Mouse (Mus musculus): ENCODE measurements around the gene Cdc42ep2.
A peak's percentile ranks its signal among the peaks of the same experiment; 100 is the strongest.

Cdc42ep2 gene

GRCm38 (mm10) chr19:5924713-5925093, at the start of gene Cdc42ep2:
Cdc42ep2 (minus strand) TSS chr19:5924816.
- peak; percentile 94 for DNase-seq (ENCODE audit: low read depth, low spot score)

DNA sequence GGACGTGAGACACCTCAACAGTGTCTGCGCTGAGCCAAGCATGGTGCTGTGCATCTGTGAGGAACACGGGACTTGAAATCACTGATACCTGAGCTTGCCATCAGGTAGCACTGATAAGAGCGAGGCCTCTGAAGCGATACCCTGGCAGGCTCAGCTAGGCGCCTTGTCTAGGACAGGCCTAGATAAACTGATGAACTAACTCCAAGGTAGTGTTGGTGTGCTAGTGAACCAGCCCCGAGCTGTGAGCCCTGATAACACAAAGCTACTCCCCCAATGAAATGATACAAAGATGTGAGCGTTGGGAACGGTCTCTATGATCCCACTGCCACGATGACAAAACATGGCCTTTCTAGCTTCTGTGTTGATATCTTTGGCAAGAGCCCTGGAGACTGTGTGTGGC, 43.0 kb upstream of the Cdc42ep2 start:
- DNase-seq (ENCODE audit: low read depth, low spot score) = no peak

DNA sequence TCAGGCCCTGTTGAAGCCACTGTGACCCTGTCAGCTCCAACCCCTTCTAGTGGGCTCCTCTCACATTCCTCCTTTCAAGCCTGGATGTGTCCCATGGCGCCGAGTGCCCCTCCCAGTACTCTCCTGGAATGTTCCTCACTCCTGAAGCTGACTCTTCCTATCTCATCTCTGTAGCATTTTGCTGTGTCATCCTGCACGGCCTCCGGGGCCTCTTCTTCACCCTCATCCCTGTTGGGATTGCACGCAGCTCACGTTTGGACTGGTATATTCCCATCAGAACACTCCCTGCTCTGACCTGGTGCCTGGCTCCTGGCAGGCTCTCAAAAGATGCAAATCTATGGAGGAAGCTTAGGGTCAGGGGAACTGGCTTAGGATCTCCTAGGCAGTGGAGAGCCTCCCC, 42.2 kb upstream of the Cdc42ep2 start:
- DNase-seq (ENCODE audit: low read depth, low spot score) = no peak

DNA sequence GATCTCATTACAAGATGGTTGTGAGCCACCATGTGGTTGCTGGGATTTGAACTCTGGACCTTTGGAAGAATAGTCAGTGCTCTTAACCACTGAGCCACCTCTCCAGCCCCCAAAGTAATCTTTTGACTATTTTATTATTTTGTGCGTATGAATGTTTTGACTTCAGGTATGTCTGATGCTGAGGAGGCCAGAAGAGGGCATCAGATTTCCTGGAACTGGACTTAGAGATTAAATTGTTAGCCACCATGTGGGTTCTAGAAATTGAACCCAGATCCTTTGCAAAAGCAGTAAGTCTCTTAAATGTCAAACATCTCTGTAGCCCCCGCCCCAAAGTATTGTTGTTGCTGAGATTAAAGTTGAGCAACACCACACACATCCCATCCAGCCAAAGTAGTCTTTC, 41.3 kb upstream of the Cdc42ep2 start:
- peak; percentile 13 for DNase-seq (ENCODE audit: low read depth, low spot score)

- peak; percentile 87 for DNase-seq (ENCODE audit: low read depth, low spot score)
Observed at GRCm38 (mm10) chr19:5965280-5965679, 40.7 kb upstream of the Cdc42ep2 start.

GRCm38 (mm10) chr19:5964804-5965203, 40.2 kb upstream of the Cdc42ep2 start:
- DNase-seq (ENCODE audit: low read depth, low spot score) = no peak

GRCm38 (mm10) chr19:5963883-5964562, 39.4 kb upstream of the Cdc42ep2 start, which contains the start of gene Pola2:
Pola2 (minus strand) TSS chr19:5964202.
- DNase-seq (ENCODE audit: low read depth, low spot score) = peak; percentile 95

- peak; percentile 24 for DNase-seq (ENCODE audit: low read depth, low spot score)
Observed at GRCm38 (mm10) chr19:5962651-5963050, 38.0 kb upstream of the Cdc42ep2 start.

DNA sequence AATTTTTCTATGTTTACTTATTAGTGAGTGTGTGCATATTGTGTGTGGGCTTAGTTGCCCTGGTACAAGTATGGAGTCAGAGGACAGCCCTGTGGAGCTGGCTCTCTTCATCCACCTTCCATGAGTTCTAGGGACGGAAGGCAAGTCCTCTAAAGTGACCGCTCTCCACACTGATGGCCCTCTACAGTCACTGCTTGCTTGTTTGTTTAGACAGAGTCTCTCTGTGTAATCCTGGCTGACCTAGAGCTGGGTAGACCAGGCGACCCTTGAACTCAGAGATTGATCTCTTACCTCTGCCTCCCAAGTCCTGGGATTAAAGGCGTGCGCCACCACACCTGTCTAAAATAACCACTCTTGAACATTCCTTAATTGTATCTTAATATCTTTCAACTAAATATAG, 32.8 kb upstream of the Cdc42ep2 start:
- DNase-seq (ENCODE audit: low read depth, low spot score) = no peak

GRCm38 (mm10) chr19:5956685-5957084, 32.1 kb upstream of the Cdc42ep2 start:
- DNase-seq (ENCODE audit: low read depth, low spot score) = peak; percentile 65

GRCm38 (mm10) chr19:5955704-5956670, 31.4 kb upstream of the Cdc42ep2 start:
- DNase-seq (ENCODE audit: low read depth, low spot score) = no peak

GRCm38 (mm10) chr19:5954936-5955335, 30.3 kb upstream of the Cdc42ep2 start:
- DNase-seq (ENCODE audit: low read depth, low spot score) = no peak

DNA sequence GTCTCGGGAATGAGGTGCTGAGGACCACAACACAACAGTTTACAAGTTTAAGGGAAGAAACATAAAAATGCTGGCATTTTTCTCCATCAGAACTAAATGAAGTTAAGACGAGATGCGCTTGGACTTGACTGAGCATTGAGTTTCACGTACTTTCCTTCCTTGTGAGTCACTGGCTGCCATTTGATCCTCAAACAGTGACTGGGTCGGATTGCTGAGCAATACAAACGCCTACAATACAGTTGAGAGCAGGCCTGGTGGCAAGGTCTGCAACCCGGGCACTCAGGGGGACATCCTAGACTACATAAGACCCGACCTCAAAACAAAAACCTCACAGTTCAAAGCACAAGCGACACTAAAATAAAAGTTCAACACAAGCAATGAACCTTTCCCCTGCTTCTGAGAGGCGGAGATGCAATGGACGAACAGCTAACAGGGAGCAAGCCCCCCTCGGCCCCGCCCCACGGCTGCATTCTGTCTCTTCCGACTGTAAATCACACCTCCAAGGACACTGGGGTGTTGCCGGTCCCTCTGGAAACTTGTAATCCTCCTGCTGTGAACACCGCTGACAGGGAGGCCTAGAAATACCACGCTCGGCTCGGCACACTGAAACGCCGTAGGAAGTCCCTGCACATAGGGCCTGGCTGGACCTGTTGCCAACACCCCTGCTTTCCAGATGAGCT, 29.6 kb upstream of the Cdc42ep2 start:
- no peak for DNase-seq (ENCODE audit: low read depth, low spot score)

- DNase-seq (ENCODE audit: low read depth, low spot score) = no peak
Observed at GRCm38 (mm10) chr19:5953201-5953770, 28.7 kb upstream of the Cdc42ep2 start.

DNA sequence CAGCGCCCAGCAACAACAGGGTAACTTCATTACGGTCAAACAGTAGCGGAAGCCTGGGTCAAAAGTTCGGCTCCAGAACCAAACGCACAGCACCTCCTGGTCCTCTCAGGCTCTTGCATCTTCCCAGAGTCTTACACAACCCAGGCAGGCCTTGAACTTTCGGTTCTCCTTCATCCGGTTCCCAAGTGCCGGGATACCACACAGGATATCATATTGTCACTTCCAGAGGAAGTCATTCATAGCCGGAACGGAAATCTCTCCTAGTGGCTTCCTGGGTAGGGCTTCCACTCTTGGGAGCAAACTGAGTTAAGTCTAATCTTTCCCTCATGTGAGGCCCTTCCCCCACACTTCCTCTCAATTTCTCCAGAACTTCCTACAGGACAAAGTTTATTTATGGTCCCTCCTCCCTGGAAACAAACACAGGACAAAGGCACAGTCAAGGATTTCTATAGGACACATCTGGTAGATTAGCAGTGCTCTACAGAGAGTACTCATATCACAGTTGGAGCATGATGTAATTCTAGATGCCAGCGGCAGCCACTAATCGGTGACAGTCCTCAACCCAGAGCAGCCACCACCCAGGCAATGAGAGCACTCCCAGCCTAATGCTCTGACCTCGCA, 27.6 kb upstream of the Cdc42ep2 start:
- DNase-seq (ENCODE audit: low read depth, low spot score) = no peak

GRCm38 (mm10) chr19:5951631-5952030, 27.0 kb upstream of the Cdc42ep2 start:
- DNase-seq (ENCODE audit: low read depth, low spot score) = no peak

- no peak for DNase-seq (ENCODE audit: low read depth, low spot score)
Observed at GRCm38 (mm10) chr19:5950218-5950617, 25.6 kb upstream of the Cdc42ep2 start.

DNA sequence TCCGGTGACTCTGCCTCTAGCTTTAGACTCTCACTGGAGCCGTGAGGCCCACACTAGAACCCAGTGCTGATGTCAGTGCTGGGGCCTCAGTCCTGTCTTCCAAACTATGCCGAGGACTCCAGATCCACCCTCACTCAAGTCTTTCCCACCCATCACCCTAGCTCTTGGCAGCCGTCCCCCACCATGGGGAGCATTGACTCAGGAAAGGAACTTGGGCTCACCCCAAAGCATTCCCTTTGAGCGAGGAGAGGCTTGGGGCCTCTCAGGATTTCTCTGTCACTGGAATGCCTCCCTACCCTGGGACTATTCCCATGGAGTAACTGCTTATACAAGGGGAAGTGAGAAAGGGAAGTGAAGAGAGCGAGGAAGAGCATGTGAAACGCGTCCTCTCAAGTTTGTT, 21.3 kb upstream of the Cdc42ep2 start:
- no peak for DNase-seq (ENCODE audit: low read depth, low spot score)

GRCm38 (mm10) chr19:5945027-5945426, 20.4 kb upstream of the Cdc42ep2 start:
- DNase-seq (ENCODE audit: low read depth, low spot score) = no peak

DNA sequence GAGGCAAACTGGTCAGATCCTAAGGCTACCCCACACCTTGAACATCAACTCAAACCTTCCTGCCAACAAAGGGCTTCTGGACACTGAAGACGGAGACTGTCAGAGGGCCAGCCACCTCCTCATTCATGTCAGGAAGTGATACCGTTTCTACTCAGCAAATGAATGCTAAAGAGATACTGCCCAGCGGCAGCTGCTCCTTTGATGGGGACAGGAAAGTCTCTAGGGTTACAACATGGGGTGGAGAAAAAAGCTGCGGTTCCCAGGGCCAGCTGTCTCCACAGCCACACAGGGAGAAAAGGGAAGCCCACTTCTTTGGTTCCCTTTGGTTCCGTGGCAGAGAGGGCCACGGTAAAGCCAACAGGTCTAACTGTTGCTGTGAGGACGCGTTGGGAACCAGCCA, 19.5 kb upstream of the Cdc42ep2 start:
- no peak for DNase-seq (ENCODE audit: low read depth, low spot score)

- no peak for DNase-seq (ENCODE audit: low read depth, low spot score)
Observed at GRCm38 (mm10) chr19:5943404-5943803, 18.8 kb upstream of the Cdc42ep2 start.

Data from A20 (cell line).